Mouse (Mus musculus): ENCODE results near the gene Nolc1.

DNA sequence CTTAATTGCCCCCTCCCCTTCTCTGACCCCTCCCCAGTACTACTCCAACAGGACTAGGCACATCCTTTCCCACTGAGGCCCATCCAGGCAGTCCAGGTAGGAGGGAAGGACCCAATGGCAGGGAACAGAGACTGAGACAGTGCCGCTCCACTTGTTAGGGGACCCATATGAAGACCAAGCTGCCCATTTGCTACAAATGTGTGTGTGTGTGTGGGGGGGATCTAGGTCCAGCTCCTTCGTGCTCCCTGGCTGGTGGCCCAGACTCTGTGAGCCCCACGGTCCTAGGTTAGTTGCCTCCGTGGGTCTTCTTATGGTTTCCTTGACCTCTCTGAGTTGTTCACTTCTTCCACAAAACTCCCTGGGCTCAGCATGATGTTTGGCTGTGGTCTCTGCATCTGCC lies 50.6 kb downstream of the Nolc1 start:
- TF ChIP-seq CTCF (conservative IDR thresholded peaks at IDR 0.05 in 1 of 2, IDR thresholded peaks at IDR 0.05 in 1 of 2; ENCODE audit: low read depth in 2 of 2, low read length in 2 of 2) (no peak), MAFK (IDR thresholded peaks at IDR 0.05; ENCODE audit: insufficient replicate concordance, low read length) (no peak), SMC3 (IDR thresholded peaks at IDR 0.05; ENCODE audit: low read depth, low read length) (no peak), USF2 (conservative IDR thresholded peaks at IDR 0.05; ENCODE audit: low read depth, low read length) (no peak), POLR2A (IDR thresholded peaks at IDR 0.05; ENCODE audit: low read depth, low read length) (no peak), ZKSCAN1 (IDR thresholded peaks at IDR 0.05; ENCODE audit: borderline replicate concordance, low read depth, low read length) (no peak), MYC (IDR thresholded peaks at IDR 0.05; ENCODE audit: low read depth, low read length) (no peak), MEF2A (IDR thresholded peaks at IDR 0.05; ENCODE audit: borderline replicate concordance, low read depth, low read length) (no peak), RCOR1 (conservative IDR thresholded peaks at IDR 0.05; ENCODE audit: low read depth, low read length) (no peak)

All from CH12.LX (cell line).